Mouse (Mus musculus) midbrain, embryonic 13.5 days (tissue): ENCODE measurements around the gene Adamts5. TPM values are rescaled to one million over a fixed set of nuclear protein-coding genes. Genes with fewer than 3 reads are reported as not detected.

Source experiments
- ATAC-seq: fragments of 200-750 bp; cut with Nextera tagmentation; 2 replicates; pipeline ENCODE4 v1.8.0; 2017; ENCODE audit warnings: mild to moderate bottlenecking, moderate TSS enrichment, moderate library complexity
- H3K27ac ChIP-seq: fragments of 300-500 bp; sonication (generic); 2 replicates; pipeline ENCODE4 v1.5.1; 2015; ENCODE audit warnings: inconsistent platforms, mild to moderate bottlenecking, moderate library complexity
- H3K27me3 ChIP-seq: fragments of 300-500 bp; sonication (generic); 2 replicates; pipeline ENCODE4 v1.6.1; 2015; ENCODE audit warnings: mild to moderate bottlenecking, inconsistent platforms
- H3K36me3 ChIP-seq: fragments of 300-500 bp; sonication (generic); 2 replicates; pipeline ENCODE4 v1.6.1; 2015; ENCODE audit warnings: mild to moderate bottlenecking, inconsistent platforms
- H3K4me1 ChIP-seq: fragments of 300-500 bp; sonication (generic); replicated peaks from 2 replicates; pipeline ENCODE4 v1.6.1; 2015; ENCODE audit warnings: inconsistent platforms
- H3K4me2 ChIP-seq: fragments of 300-500 bp; sonication (generic); replicated peaks from 2 replicates; pipeline ENCODE4 v1.6.1; 2015; ENCODE audit warnings: moderate library complexity, mild to moderate bottlenecking, inconsistent platforms
- H3K4me3 ChIP-seq: fragments of 300-500 bp; sonication (generic); replicated peaks from 2 replicates; pipeline ENCODE4 v1.5.1; 2015; ENCODE audit warnings: mild to moderate bottlenecking, inconsistent platforms
- H3K9ac ChIP-seq: fragments of 300-500 bp; sonication (generic); replicated peaks from 2 replicates; pipeline ENCODE4 v1.6.1; 2015; ENCODE audit warnings: mild to moderate bottlenecking, inconsistent platforms
- H3K9me3 ChIP-seq: fragments of 300-500 bp; sonication (generic); 2 replicates; pipeline ENCODE4 v1.6.1; 2016; ENCODE audit warnings: mild to moderate bottlenecking, inconsistent platforms
- WGBS: fragments of 180-500 bp; shearing (Covaris S2); methylation state at CpG from one replicate; pipeline ENCODE4 v1.1.7; 2015; 5-methylcytosine and 5-hydroxymethylcytosine counted together
- polyA plus RNA-seq: library from polyadenylated mRNA; unstranded; fragments of >200 nt; fragmentation: Nextera tagmentation; extraction: Ambion mirVana; gene quantifications from 2 replicates; pipeline ENCODE4 v1.2.1, GENCODE M21; 2015

The Adamts5 gene
- polyA plus RNA-seq, 1 experiment from 2014 or later: 1.1 TPM

- no peaks in the 10 kb centered on the region for H3K36me3 ChIP-seq
- WGBS: 16% methylated on average over 2 of the region's 2 CpGs
- H3K27ac ChIP-seq: no peak overlapping the region
- H3K9me3 ChIP-seq: no peaks in the 10 kb centered on the region
- H3K9ac ChIP-seq: no peak overlapping the region
- peaks cover 13% of the 10 kb centered on the region for H3K4me1 ChIP-seq
- no peak overlapping the region for H3K4me2 ChIP-seq
- peaks cover 13% of the 10 kb centered on the region for H3K27me3 ChIP-seq
- no peak for ATAC-seq
- no peak overlapping the region for H3K4me3 ChIP-seq
These were observed 94.0 kb downstream of the Adamts5 start for GRCm38 (mm10) chr16:85807626-85808025.

DNA sequence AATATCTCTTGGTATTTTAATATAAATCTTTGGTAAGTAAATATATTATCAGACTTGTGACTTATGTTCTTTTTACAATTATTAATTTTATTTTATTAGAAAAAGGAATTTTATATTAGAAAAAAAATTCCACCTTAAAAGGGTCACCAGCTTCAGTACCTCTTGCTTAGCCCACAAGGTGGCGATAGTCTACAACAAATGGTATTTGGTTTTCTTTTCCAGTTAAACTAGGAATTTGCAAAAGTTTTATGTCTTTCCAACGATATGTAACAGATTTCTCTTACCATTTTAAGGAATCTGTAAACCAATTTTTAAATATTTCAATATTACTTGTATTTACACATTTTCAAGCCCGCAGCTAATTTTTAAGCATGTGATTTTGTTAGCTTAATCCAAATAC is 94.6 kb downstream of the Adamts5 start:
- no peak for ATAC-seq
- Histone ChIP-seq H3K9me3 (no peaks in the 10 kb centered on the region), H3K36me3 (no peaks in the 10 kb centered on the region), H3K4me1 (peaks cover 18% of the 10 kb centered on the region), H3K27me3 (peaks cover 13% of the 10 kb centered on the region), H3K27ac (no peak overlapping the region), H3K4me2 (no peak overlapping the region), H3K9ac (no peak overlapping the region), H3K4me3 (no peak overlapping the region)
- 24% methylated on average over 3 of the region's 3 CpGs for WGBS

Other genes starting within 250 kb of the Adamts5 start
- 4.4 and 5.3 TPM in 2 replicates for gene Adamts1, start 98.7 kb downstream of the Adamts5 start, polyA plus RNA-seq